Mouse (Mus musculus) liver, postnatal 0 days (tissue): ENCODE measurements around the gene Bcl2l14.

ENCODE experiments used
- CTCF ChIP-seq: sonication (generic); IDR thresholded peaks from 2 replicates; pipeline ENCODE4 v1.5.1; 2016; ENCODE audit warnings: antibody characterized with exemption, low read depth
- EP300 ChIP-seq: IDR thresholded peaks from 2 replicates; pipeline ENCODE4 v1.6.1; 2016; ENCODE audit warnings: antibody characterized with exemption, low read depth, mild to moderate bottlenecking

- TF ChIP-seq CTCF: no peak
- no peak for TF ChIP-seq EP300
These were observed 43.2 kb upstream of the Bcl2l14 start for GRCm38 (mm10) chr6:134352881-134353280.
